Mouse (Mus musculus): Measurements from ENCODE around the gene Gm20873.
"Not testable (repeated sequence)": the region's sequence is repeated elsewhere in the genome, so short reads cannot be mapped to it uniquely, and the experiment has no call there.

Gm20873 gene

GRCm38 (mm10) chrY:6266798-6267197 is at the start of gene Gm20873:
Gene Gm20873 (plus strand): TSS chrY:6267098.
- DNase-seq, result not testable (repeated sequence)

DNA sequence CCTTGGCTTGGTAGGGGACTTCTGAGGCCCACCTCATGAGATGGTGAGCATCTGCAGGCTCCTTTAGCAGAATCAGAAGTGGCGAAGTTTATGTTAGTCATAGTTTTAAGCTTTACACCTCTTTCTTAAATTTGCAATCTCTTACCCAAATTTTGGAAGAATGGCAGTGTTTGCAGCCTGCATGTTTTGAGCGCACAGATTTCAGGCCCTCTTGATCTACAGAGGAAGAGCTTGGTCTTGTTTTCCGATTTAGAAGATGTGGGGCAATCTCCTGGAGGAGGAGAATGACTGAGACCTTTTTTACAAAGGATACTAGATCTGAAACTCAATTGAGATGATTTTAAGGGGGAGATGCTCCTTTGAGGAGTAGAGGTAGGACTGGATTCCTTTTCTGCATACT is 29.0 kb upstream of the Gm20873 start, which contains the start of gene Gm21746:
Gene Gm21746 (minus strand): TSS at position 101 of the 400 bp plus-strand sequence.
- not testable (repeated sequence) for DNase-seq

All from cerebellum, postnatal 36 days (tissue).